Mouse (Mus musculus) embryonic facial prominence, embryonic 11.5 days (tissue): ENCODE data around the gene Laptm4a. TPM values are rescaled to one million over a fixed set of nuclear protein-coding genes. Genes with fewer than 3 reads are reported as not detected.

Source experiments
- ATAC-seq: fragments of 200-750 bp; cut with Nextera tagmentation; replicated peaks from 2 replicates; pipeline ENCODE4 v1.8.0; 2017; ENCODE audit warnings: low read depth; ENCODE audit not compliant: insufficient number of reproducible peaks, low FRiP score, low TSS enrichment
- DNase-seq: peaks from one replicate; pipeline ENCODE4 v3.0.0-alpha.2; 2015; ENCODE audit warnings: low spot score
- H3K27ac ChIP-seq: fragments of 300-500 bp; sonication (generic); replicated peaks from 2 replicates; pipeline ENCODE4 v1.5.1; 2014; ENCODE audit warnings: mild to moderate bottlenecking, low read depth, low read length, control low read depth
- H3K27me3 ChIP-seq: fragments of 300-500 bp; sonication (generic); 2 replicates; pipeline ENCODE4 v1.6.1; 2014; ENCODE audit warnings: mild to moderate bottlenecking, low read length, moderate library complexity, mixed read lengths; ENCODE audit not compliant: control insufficient read depth, insufficient read depth
- H3K36me3 ChIP-seq: fragments of 300-500 bp; sonication (generic); replicated peaks from 2 replicates; pipeline ENCODE4 v1.6.1; 2014; ENCODE audit warnings: low read depth, mild to moderate bottlenecking, low read length, moderate library complexity, mixed read lengths; ENCODE audit not compliant: control insufficient read depth, insufficient read depth
- H3K4me1 ChIP-seq: fragments of 300-500 bp; sonication (generic); 2 replicates; pipeline ENCODE4 v1.6.1; 2014; ENCODE audit warnings: low read length, mixed read lengths; ENCODE audit not compliant: control insufficient read depth, insufficient read depth
- H3K4me2 ChIP-seq: fragments of 300-500 bp; sonication (generic); 2 replicates; pipeline ENCODE4 v1.6.1; 2014; ENCODE audit warnings: low read depth, mild to moderate bottlenecking, control low read depth, low read length, moderate library complexity
- H3K4me3 ChIP-seq: fragments of 300-500 bp; sonication (generic); 2 replicates; pipeline ENCODE4 v1.5.1; 2014; ENCODE audit warnings: low read depth, low read length, control low read depth
- H3K9ac ChIP-seq: fragments of 300-500 bp; sonication (generic); replicated peaks from 2 replicates; pipeline ENCODE4 v1.6.1; 2014; ENCODE audit warnings: mild to moderate bottlenecking, control low read depth, low read length
- H3K9me3 ChIP-seq: fragments of 300-500 bp; sonication (generic); replicated peaks from 2 replicates; pipeline ENCODE4 v1.6.1; 2016; ENCODE audit warnings: mild to moderate bottlenecking, low read length, inconsistent platforms, mixed read lengths; ENCODE audit not compliant: control insufficient read depth
- WGBS: fragments of 180-500 bp; shearing (Covaris S2); extraction: QIAGEN DNeasy Blood & Tissue Kit; methylation state at CpG from one replicate; pipeline ENCODE4 v1.1.7; 2014; 5-methylcytosine and 5-hydroxymethylcytosine counted together
- polyA plus RNA-seq: library from polyadenylated mRNA; unstranded; fragments of >200 nt; fragmentation: Nextera tagmentation; extraction: Ambion mirVana; gene quantifications from 2 replicates; pipeline ENCODE4 v1.2.1, GENCODE M21; 2014

Laptm4a gene
- polyA plus RNA-seq, 1 experiment from 2014 or later = 224 TPM

DNA sequence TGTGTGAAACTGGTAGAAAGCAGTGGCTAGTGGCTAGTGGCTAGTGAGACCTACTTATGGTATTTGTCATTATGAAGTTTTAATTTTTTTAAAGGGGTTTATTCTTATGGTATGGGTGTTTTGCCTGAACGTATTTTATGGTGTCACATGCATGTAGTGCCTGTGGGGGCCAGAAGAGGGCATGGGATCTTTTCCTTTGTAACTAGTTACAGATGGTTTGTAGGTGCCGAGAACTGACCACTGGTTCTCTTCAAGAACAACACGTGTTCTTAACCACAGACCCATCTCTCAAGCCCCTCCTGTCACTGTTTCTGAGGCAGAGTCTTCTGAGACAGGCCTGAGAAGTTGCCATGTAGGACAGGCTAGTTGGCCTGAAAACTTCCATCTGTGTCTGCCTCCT is 53.6 kb downstream of the Laptm4a start:
- Histone ChIP-seq H3K4me3 (no peak overlapping the region), H3K4me2 (no peak overlapping the region; the same call in 1 of the 2 replicates), H3K36me3 (no peaks in the 10 kb centered on the region; the same call in 1 of the 2 replicates), H3K27me3 (no peaks in the 10 kb centered on the region), H3K4me1 (no peaks in the 10 kb centered on the region), H3K27ac (no peak overlapping the region), H3K9me3 (no peaks in the 10 kb centered on the region), H3K9ac (no peak overlapping the region)
- no peak for ATAC-seq
- no peak for DNase-seq
- WGBS = 90% methylated on average over 3 of the region's 3 CpGs

Other genes with a start within 250 kb of the Laptm4a start
- 73.0 and 79.7 TPM in 2 replicates for gene Pum2, start 247.5 kb upstream of the Laptm4a start, polyA plus RNA-seq
- 120 and 128 TPM in 2 replicates for gene Sdc1, start 150.3 kb upstream of the Laptm4a start, polyA plus RNA-seq
- 1.4 and 1.9 TPM in 2 replicates for gene Matn3, start 26.3 kb downstream of the Laptm4a start, polyA plus RNA-seq
- gene Wdr35, start 52.2 kb downstream of the Laptm4a start, polyA plus RNA-seq = 25.3 and 27.5 TPM in 2 replicates
- 17.9 and 19.2 TPM in 2 replicates for gene Ttc32, start 108.3 kb downstream of the Laptm4a start, polyA plus RNA-seq